Mouse (Mus musculus) adrenal gland, postnatal 36 days (tissue): Measurements from ENCODE around the gene 9530002B09Rik. TPM values are rescaled to one million over a fixed set of nuclear protein-coding genes. Genes with fewer than 3 reads are reported as not detected.

ENCODE experiments used
- DNase-seq, 2 experiments: peaks; one replicate each; pipeline ENCODE4 v3.0.0; 2021; ENCODE audit warnings: mixed read lengths in 1 of 2
- long read RNA-seq, 2 experiments: library from polyadenylated mRNA; stranded (forward); transcript quantifications; one replicate each; pipeline ENCODE4 v2.0.0; 2021; ENCODE audit warnings: borderline sequencing depth in 2 of 2
- total RNA-seq, 2 experiments: library from RNA; stranded (reverse); gene quantifications; 2 replicates each; pipeline ENCODE4 v1.2.3; 2021

The 9530002B09Rik gene
- not detected for total RNA-seq
- long read RNA-seq, experiment 1 = 0 reads
- long read RNA-seq, experiment 2 = 0 reads

GRCm38 (mm10) chr4:122688975-122689374 lies at the start of gene 9530002B09Rik:
Gene 9530002B09Rik (plus strand): TSS chr4:122689275.
- DNase-seq = no peak

Other genes starting within 250 kb of the 9530002B09Rik start
- gene Ppt1, start 147.0 kb downstream of the 9530002B09Rik start, total RNA-seq = 10 to 100 TPM; 65.3 to 82.9 TPM
- gene Cap1, start 196.8 kb downstream of the 9530002B09Rik start, total RNA-seq = 100 to 1,000 TPM; 139 to 163 TPM